Mouse (Mus musculus): ENCODE results near the gene Mmp28. TPM values are rescaled to one million over a fixed set of nuclear protein-coding genes. Genes with fewer than 3 reads are reported as not detected.

Gene Mmp28
- polyA plus RNA-seq, 1 experiment from 2014 or later: 2.7 TPM

DNA sequence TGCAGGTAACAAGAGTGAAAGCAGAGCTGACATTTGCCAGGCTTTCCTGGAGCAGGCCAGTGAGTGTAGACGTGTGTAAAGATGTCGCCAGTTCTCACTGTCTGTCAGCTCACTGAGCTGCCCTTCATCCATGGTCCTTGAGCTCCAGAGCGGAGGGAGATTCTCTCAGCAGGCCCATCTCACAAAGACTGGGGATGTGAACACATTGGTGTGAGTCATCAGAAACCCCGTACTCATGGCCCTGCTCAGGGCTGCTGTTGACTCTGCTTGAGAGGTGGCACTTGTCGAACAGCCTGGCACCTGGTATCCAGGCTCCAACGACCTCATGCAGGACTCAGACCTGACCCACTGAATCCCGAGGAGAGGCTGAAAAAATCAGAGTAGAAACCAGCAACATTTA, 59.1 kb downstream of the Mmp28 start:
- Histone ChIP-seq H3K4me3 (ENCODE audit: low read depth, low read length) (no peak overlapping the region), H3K9me3 (replicated peaks; ENCODE audit: control insufficient read depth, low read length, poor library complexity, severe bottlenecking) (no peaks in the 10 kb centered on the region), H3K36me3 (ENCODE audit: control insufficient read depth, insufficient read depth, low read length) (peaks cover 13% of the 10 kb centered on the region; the same call in 1 of the 2 replicates), H3K4me2 (ENCODE audit: low read length) (no peak overlapping the region), H3K4me1 (ENCODE audit: control insufficient read depth, insufficient read depth, low read length) (peaks cover 2% of the 10 kb centered on the region; the same call in 1 of the 2 replicates), H3K27me3 (ENCODE audit: control insufficient read depth, insufficient read depth, low read depth, low read length) (no peaks in the 10 kb centered on the region), H3K9ac (ENCODE audit: low read depth, low read length) (no peak overlapping the region), H3K27ac (ENCODE audit: low read length) (no peak overlapping the region)
- no peak for ATAC-seq
- 80% methylated on average over 7 of the region's 7 CpGs for WGBS

DNA sequence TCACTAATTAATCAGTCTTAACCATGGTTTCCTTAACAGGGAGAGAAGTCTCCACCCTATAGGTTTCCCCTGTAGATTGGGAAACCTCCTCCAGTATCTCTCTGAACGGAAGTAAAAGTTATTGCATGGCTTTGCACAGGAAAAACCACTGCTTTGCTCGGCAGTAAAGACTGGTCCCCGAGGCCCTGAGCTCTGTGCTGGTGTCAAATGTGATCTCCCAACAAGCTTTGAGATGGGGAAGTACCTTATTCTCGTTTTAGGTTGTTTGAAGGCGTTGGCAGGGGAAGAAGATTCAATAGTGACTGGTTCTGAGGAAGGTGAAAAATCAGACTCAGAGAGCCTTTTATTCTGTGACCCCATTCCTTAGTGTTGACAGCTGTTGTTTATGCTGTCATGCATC, 64.1 kb downstream of the Mmp28 start:
- ATAC-seq: no peak
- H3K27me3 ChIP-seq (ENCODE audit: control insufficient read depth, insufficient read depth, low read depth, low read length): no peaks in the 10 kb centered on the region
- H3K27ac ChIP-seq (ENCODE audit: low read length): no peak overlapping the region
- H3K4me2 ChIP-seq (ENCODE audit: low read length): no peak overlapping the region
- WGBS: 83% methylated on average over 5 of the region's 5 CpGs
- H3K4me1 ChIP-seq (ENCODE audit: control insufficient read depth, insufficient read depth, low read length): peaks cover 9% of the 10 kb centered on the region
- no peaks in the 10 kb centered on the region for H3K9me3 ChIP-seq (replicated peaks; ENCODE audit: control insufficient read depth, low read length, poor library complexity, severe bottlenecking)
- peaks cover 23% of the 10 kb centered on the region; the same call in 1 of the 2 replicates for H3K36me3 ChIP-seq (ENCODE audit: control insufficient read depth, insufficient read depth, low read length)
- H3K4me3 ChIP-seq (ENCODE audit: low read depth, low read length): no peak overlapping the region
- H3K9ac ChIP-seq (ENCODE audit: low read depth, low read length): no peak overlapping the region

DNA sequence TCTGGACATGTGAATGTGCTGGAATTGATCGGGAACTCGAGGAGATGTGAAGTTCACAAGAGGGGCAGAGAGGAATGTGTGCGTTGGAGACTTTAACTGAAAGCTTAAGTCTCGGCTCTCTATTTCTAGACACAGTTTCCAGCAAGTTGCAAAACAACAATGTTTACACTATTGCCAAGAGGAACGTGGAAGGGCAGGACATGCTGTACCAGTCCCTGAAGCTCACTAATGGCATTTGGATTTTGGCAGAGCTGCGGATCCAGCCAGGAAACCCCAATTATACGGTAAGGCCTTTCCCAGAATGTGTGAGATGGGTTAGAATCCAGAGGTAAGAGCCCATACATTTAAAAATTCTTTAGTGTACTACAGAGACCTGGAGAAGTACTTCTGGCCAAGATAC, 65.2 kb downstream of the Mmp28 start:
- Histone ChIP-seq H3K4me2 (ENCODE audit: low read length) (no peak overlapping the region), H3K9me3 (replicated peaks; ENCODE audit: control insufficient read depth, low read length, poor library complexity, severe bottlenecking) (no peaks in the 10 kb centered on the region), H3K36me3 (ENCODE audit: control insufficient read depth, insufficient read depth, low read length) (peaks cover 17% of the 10 kb centered on the region; the same call in 1 of the 2 replicates), H3K27ac (ENCODE audit: low read length) (no peak overlapping the region), H3K9ac (ENCODE audit: low read depth, low read length) (no peak overlapping the region), H3K4me3 (ENCODE audit: low read depth, low read length) (no peak overlapping the region), H3K4me1 (ENCODE audit: control insufficient read depth, insufficient read depth, low read length) (peaks cover 9% of the 10 kb centered on the region), H3K27me3 (ENCODE audit: control insufficient read depth, insufficient read depth, low read depth, low read length) (no peaks in the 10 kb centered on the region)
- WGBS: 95% methylated on average over 7 of the region's 7 CpGs
- no peak for ATAC-seq

DNA sequence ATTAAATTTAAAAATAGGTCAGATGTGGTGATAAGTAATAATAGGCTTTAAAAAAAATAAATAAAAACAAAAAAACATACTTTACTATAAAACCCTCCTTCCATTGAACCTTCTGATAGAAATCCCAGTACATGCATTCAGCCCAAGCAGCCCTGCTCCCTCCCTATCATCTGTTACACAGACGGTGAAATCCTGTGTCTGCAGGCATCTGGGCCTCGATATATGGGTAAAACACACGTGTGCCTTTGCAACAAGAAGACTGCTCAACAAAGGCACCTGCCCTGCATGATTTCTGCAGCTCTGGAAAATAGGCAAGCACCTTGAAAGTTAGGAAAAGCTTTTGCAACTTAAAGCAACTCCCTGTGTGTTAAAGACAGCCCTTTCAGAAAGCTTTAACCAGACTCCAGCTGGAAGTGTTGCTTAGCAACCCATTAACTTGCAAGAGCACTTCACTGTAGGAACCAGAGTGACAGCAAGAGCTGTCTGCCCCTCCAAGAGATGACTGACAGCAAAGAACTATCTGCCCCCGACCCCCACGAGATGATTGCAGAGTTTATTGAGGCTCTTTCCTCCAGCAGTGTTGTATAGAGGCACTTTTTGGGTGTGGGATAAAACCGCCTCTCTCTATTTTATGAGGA, 68.0 kb downstream of the Mmp28 start:
- H3K9ac ChIP-seq (ENCODE audit: low read depth, low read length): no peak overlapping the region
- H3K4me3 ChIP-seq (ENCODE audit: low read depth, low read length): no peak overlapping the region
- peak; percentile 88 for ATAC-seq
- H3K4me2 ChIP-seq (ENCODE audit: low read length): no peak overlapping the region
- H3K4me1 ChIP-seq (ENCODE audit: control insufficient read depth, insufficient read depth, low read length): peaks cover 9% of the 10 kb centered on the region
- H3K9me3 ChIP-seq (replicated peaks; ENCODE audit: control insufficient read depth, low read length, poor library complexity, severe bottlenecking): no peaks in the 10 kb centered on the region
- H3K27me3 ChIP-seq (ENCODE audit: control insufficient read depth, insufficient read depth, low read depth, low read length): no peaks in the 10 kb centered on the region
- H3K27ac ChIP-seq (ENCODE audit: low read length): no peak overlapping the region; the same call in 1 of the 2 replicates
- peaks cover 21% of the 10 kb centered on the region; the same call in 1 of the 2 replicates for H3K36me3 ChIP-seq (ENCODE audit: control insufficient read depth, insufficient read depth, low read length)
- WGBS: 13% methylated on average over 6 of the region's 6 CpGs

DNA sequence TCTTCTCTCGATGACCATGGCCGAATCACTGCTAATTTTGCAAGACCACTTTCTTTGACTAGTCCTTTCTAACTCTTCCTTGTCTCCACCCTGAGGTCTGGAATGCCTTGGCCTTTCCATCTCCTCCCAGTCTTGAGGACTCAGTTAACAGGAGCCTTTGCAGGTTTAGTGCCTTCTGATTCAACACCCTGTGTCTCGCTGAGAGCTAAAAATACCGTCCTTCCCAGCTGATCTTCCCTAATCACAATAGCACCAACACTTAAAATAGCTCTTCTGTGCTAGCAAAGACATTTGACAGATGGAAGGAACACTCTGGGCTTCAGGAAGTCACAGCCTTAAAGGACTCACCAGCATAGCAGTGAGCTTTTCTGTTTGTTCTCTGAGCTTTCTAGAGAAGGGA, 69.8 kb downstream of the Mmp28 start:
- H3K4me3 ChIP-seq (ENCODE audit: low read depth, low read length): no peak overlapping the region
- H3K9me3 ChIP-seq (replicated peaks; ENCODE audit: control insufficient read depth, low read length, poor library complexity, severe bottlenecking): no peaks in the 10 kb centered on the region
- 98% methylated on average over 4 of the region's 4 CpGs for WGBS
- peaks cover 9% of the 10 kb centered on the region for H3K4me1 ChIP-seq (ENCODE audit: control insufficient read depth, insufficient read depth, low read length)
- H3K27me3 ChIP-seq (ENCODE audit: control insufficient read depth, insufficient read depth, low read depth, low read length): no peaks in the 10 kb centered on the region
- no peak overlapping the region for H3K4me2 ChIP-seq (ENCODE audit: low read length)
- no peak for ATAC-seq
- peaks cover 18% of the 10 kb centered on the region; the same call in 1 of the 2 replicates for H3K36me3 ChIP-seq (ENCODE audit: control insufficient read depth, insufficient read depth, low read length)
- no peak overlapping the region for H3K9ac ChIP-seq (ENCODE audit: low read depth, low read length)
- no peak overlapping the region for H3K27ac ChIP-seq (ENCODE audit: low read length)

Other genes with a start within 250 kb of the Mmp28 start
- not detected in 2 replicates for gene Slfn14, start 176.3 kb downstream of the Mmp28 start, polyA plus RNA-seq (2015; fragmentation: Nextera tagmentation; extraction: Ambion mirVana)
- 135 and 137 TPM in 2 replicates for gene Ap2b1, start 164.0 kb downstream of the Mmp28 start, polyA plus RNA-seq (2015; fragmentation: Nextera tagmentation; extraction: Ambion mirVana)
- gene Pex12, start 160.5 kb downstream of the Mmp28 start, polyA plus RNA-seq (2015; fragmentation: Nextera tagmentation; extraction: Ambion mirVana): 16.1 and 16.2 TPM in 2 replicates
- gene Rasl10b, start 53.9 kb downstream of the Mmp28 start, polyA plus RNA-seq (2015; fragmentation: Nextera tagmentation; extraction: Ambion mirVana): 32.9 and 38.2 TPM in 2 replicates
- gene Gas2l2, start 33.6 kb downstream of the Mmp28 start, polyA plus RNA-seq (2015; fragmentation: Nextera tagmentation; extraction: Ambion mirVana): 0.44 and 0.61 TPM in 2 replicates
- gene 1700020L24Rik, start 25.4 kb downstream of the Mmp28 start, polyA plus RNA-seq (2015; fragmentation: Nextera tagmentation; extraction: Ambion mirVana): 0.57 and 0.64 TPM in 2 replicates
- 10.9 and 13.0 TPM in 2 replicates for gene Taf15, start 10.0 kb upstream of the Mmp28 start, polyA plus RNA-seq (2015; fragmentation: Nextera tagmentation; extraction: Ambion mirVana)
- not detected in 2 replicates for gene Heatr9, start 59.1 kb upstream of the Mmp28 start, polyA plus RNA-seq (2015; fragmentation: Nextera tagmentation; extraction: Ambion mirVana)
- gene Ccl5, start 67.4 kb upstream of the Mmp28 start, polyA plus RNA-seq (2015; fragmentation: Nextera tagmentation; extraction: Ambion mirVana): not detected in 2 replicates
- gene Ccl9, start 115.6 kb upstream of the Mmp28 start, polyA plus RNA-seq (2015; fragmentation: Nextera tagmentation; extraction: Ambion mirVana): 1.1 and 1.5 TPM in 2 replicates
- gene Ccl6, start 130.0 kb upstream of the Mmp28 start, polyA plus RNA-seq (2015; fragmentation: Nextera tagmentation; extraction: Ambion mirVana): 0.88 and 2.0 TPM in 2 replicates
- gene Rpl9-ps1, start 182.6 kb upstream of the Mmp28 start, polyA plus RNA-seq (2015; fragmentation: Nextera tagmentation; extraction: Ambion mirVana): not detected in 2 replicates
- gene Ccl3, start 186.3 kb upstream of the Mmp28 start, polyA plus RNA-seq (2015; fragmentation: Nextera tagmentation; extraction: Ambion mirVana): 0.75 and 1.5 TPM in 2 replicates
- gene Ccl4, start 199.5 kb upstream of the Mmp28 start, polyA plus RNA-seq (2015; fragmentation: Nextera tagmentation; extraction: Ambion mirVana): 0.30 and 0.57 TPM in 2 replicates
- not detected in 2 replicates for gene Wfdc17, start 240.9 kb upstream of the Mmp28 start, polyA plus RNA-seq (2015; fragmentation: Nextera tagmentation; extraction: Ambion mirVana)
- gene Wfdc18, start 245.9 kb upstream of the Mmp28 start, polyA plus RNA-seq (2015; fragmentation: Nextera tagmentation; extraction: Ambion mirVana): not detected in 2 replicates